Mouse (Mus musculus): ENCODE results near the gene Sgtb. TPM values are rescaled to one million over a fixed set of nuclear protein-coding genes. Genes with fewer than 3 reads are reported as not detected.

Sgtb gene
- polyA plus RNA-seq (2014; fragmentation: Illumina TruSeq; extraction: RNeasy Lipid Tissue Mini Kit (QIAGEN cat#74804); ENCODE audit: low read depth, low replicate concordance), result 3.8 TPM

DNA sequence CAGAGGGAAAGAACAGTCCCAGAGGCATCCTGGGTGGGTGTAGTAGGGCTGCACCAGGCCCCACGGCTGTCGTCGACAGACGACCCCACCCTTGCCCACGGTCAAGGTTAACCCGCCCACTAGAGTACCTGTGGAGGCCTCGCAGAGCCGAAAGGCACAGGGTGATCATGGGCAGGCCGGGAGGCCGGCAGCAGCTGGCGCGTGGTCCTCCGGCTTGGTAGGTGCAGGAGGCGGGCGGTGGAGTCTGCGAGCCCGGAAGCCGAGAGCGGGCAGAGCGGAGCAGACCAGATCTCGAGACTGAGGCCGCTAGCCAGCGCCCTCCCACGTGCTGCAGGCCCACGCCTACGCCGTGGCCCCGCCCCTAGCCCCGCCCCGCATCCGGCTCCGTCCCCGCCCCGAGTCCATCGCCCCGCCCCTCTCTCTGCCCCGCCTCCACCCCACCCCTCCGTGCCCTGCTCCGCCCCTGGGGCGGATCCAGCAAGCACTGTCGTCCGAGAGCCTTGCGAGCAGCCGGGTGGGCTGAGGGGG, at the start of gene Sgtb, which contains the start of gene Nln:
Gene Sgtb (plus strand): TSS at position 454 of the 528 bp plus-strand sequence.
Gene Nln (minus strand): TSS at position 327 of the 528 bp plus-strand sequence.

DNA sequence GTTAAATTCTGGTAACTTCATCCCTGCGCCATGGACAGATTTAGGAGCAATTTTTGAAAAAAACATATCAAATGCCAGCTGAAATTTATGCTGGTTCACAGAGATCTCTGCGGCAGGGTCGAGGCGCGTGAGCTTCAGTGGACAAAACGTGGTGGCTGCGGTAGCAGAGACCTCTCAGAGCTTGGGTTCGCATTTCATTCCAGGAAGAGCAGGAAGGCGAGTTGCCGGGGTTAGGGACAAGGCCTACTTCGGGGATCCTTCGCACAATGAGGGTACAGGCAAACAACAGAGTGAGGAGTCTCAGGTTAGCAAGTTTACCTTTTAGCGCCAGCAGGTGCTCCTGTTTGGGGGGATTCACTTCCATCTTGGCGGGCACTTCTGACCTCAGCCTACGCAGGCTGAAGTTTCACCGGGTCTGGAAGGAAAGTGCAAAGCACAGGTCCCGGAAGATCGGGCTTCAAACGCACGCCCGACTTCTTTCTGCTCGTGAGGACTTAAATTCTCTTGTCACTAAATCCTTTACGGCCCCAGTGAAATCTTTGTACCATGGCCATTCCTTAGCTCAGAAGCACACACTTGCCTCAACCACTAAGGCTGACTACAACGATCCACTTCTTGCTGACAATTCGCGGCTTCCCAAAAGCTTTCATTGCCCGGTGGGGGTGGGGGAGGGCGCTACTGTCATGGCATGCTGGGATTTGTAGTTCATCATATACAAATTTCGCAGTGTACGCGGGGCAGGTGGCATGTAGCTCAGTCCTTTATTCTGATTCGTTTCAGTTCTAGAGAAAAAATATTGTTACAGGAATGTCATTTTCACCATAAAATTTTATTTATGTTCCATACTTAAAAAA, 68.5 kb downstream of the Sgtb start, which contains the start of gene Trappc13:
Gene Trappc13 (minus strand): TSS at position 674 of the 854 bp plus-strand sequence.

DNA sequence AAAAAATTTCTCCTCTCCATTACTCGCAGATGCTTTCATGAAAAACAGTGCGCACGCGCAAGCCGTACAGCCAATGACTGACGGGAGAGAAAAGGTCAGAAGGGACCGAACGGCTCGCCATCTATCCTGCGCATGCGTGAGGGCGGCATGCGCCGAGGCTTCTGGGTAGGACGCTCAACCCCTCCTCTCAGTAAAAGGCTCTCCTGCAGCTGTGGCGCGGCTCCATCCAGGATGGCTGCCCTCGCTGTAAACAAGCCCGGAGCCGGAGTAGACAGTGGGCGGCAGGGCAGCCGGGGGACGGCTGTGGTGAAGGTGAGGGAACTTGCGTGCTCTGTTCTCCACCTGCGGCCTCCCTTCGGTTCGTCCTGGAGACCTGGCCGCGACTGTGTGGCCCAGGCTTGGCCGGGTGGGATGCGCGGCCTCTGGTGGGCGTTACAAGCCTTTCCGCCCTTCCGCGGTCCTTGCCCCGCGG, 69.1 kb downstream of the Sgtb start, which contains the start of gene Trim23:
Gene Trim23 (plus strand): TSS at position 148 of the 472 bp plus-strand sequence.

Other genes with a start within 250 kb of the Sgtb start
- gene Erbin, start 189.2 kb upstream of the Sgtb start, polyA plus RNA-seq (2014; fragmentation: Illumina TruSeq; extraction: RNeasy Lipid Tissue Mini Kit (QIAGEN cat#74804); ENCODE audit: low read depth, low replicate concordance), result 292 TPM
- 58.9 TPM for gene Nln, start 127 bp upstream of the Sgtb start, polyA plus RNA-seq (2014; fragmentation: Illumina TruSeq; extraction: RNeasy Lipid Tissue Mini Kit (QIAGEN cat#74804); ENCODE audit: low read depth, low replicate concordance)
- gene Trappc13, start 68.7 kb downstream of the Sgtb start, polyA plus RNA-seq (2014; fragmentation: Illumina TruSeq; extraction: RNeasy Lipid Tissue Mini Kit (QIAGEN cat#74804); ENCODE audit: low read depth, low replicate concordance), result 78.5 TPM
- gene Trim23, start 69.1 kb downstream of the Sgtb start, polyA plus RNA-seq (2014; fragmentation: Illumina TruSeq; extraction: RNeasy Lipid Tissue Mini Kit (QIAGEN cat#74804); ENCODE audit: low read depth, low replicate concordance), result 71.4 TPM
- gene Cenpk, start 118.9 kb downstream of the Sgtb start, polyA plus RNA-seq (2014; fragmentation: Illumina TruSeq; extraction: RNeasy Lipid Tissue Mini Kit (QIAGEN cat#74804); ENCODE audit: low read depth, low replicate concordance), result 4.4 TPM
- gene Ppwd1, start 119.1 kb downstream of the Sgtb start, polyA plus RNA-seq (2014; fragmentation: Illumina TruSeq; extraction: RNeasy Lipid Tissue Mini Kit (QIAGEN cat#74804); ENCODE audit: low read depth, low replicate concordance), result 28.7 TPM
- gene Adamts6, start 178.1 kb downstream of the Sgtb start, polyA plus RNA-seq (2014; fragmentation: Illumina TruSeq; extraction: RNeasy Lipid Tissue Mini Kit (QIAGEN cat#74804); ENCODE audit: low read depth, low replicate concordance), result 5.7 TPM